Mouse (Mus musculus): Measurements from ENCODE around the gene Ubald2. TPM values are rescaled to one million over a fixed set of nuclear protein-coding genes. Genes with fewer than 3 reads are reported as not detected.

Gene Ubald2
- 367 and 1,263 TPM in 2 replicates for polyA plus RNA-seq (2012; ENCODE audit: low replicate concordance)

GRCm38 (mm10) chr11:116433356-116434286 is at the start of gene Ubald2:
TSS of gene Ubald2 (plus strand) at chr11:116434094.

GRCm38 (mm10) chr11:116412904-116413630 is 20.8 kb upstream of the Ubald2 start, which contains the start of gene Rnf157:
TSS of gene Rnf157 (minus strand) at chr11:116413032.

DNA sequence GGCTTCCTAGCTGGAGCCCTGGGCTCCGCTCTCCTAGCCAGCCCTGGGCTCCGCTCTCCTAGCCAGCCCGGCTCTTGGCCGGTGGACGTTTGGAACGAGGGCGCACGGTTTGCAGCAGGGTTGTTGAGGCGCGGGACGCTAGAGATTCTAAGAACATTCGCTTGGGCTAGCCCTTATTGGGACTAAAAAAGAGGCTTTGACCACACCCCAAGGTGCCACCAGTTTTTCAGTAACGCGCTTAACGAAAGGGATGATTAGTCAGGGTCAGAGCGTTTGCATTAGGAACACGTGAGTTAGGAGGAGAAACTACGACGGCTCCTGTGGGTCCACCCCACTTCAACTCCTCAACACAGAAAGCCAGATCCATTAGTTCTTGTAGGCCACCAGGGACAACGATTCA is 32.2 kb downstream of the Ubald2 start, which contains the start of gene Qrich2:
Qrich2 (minus strand) TSS at position 101 of the 400 bp plus-strand sequence.

Other genes with a start within 250 kb of the Ubald2 start
- gene Ten1, start 235.2 kb upstream of the Ubald2 start, polyA plus RNA-seq (2012; ENCODE audit: low replicate concordance): 56.6 and 72.8 TPM in 2 replicates
- 1.3 and 1.8 TPM in 2 replicates for gene Acox1, start 235.0 kb upstream of the Ubald2 start, polyA plus RNA-seq (2012; ENCODE audit: low replicate concordance)
- 0.20 TPM in 2 replicates for gene Evpl, start 196.0 kb upstream of the Ubald2 start, polyA plus RNA-seq (2012; ENCODE audit: low replicate concordance)
- 12.1 and 13.2 TPM in 2 replicates for gene Srp68, start 159.9 kb upstream of the Ubald2 start, polyA plus RNA-seq (2012; ENCODE audit: low replicate concordance)
- gene Galr2, start 153.2 kb upstream of the Ubald2 start, polyA plus RNA-seq (2012; ENCODE audit: low replicate concordance): 0.21 TPM in 1 of 2 replicates, not detected in the other
- gene Exoc7, start 126.9 kb upstream of the Ubald2 start, polyA plus RNA-seq (2012; ENCODE audit: low replicate concordance): 9.0 and 12.8 TPM in 2 replicates
- gene Foxj1, start 98.7 kb upstream of the Ubald2 start, polyA plus RNA-seq (2012; ENCODE audit: low replicate concordance): 0.59 TPM in 1 of 2 replicates, not detected in the other
- 3.8 and 6.9 TPM in 2 replicates for gene Rnf157, start 21.1 kb upstream of the Ubald2 start, polyA plus RNA-seq (2012; ENCODE audit: low replicate concordance)
- gene Qrich2, start 32.1 kb downstream of the Ubald2 start, polyA plus RNA-seq (2012; ENCODE audit: low replicate concordance): 0.03 TPM in 1 of 2 replicates, not detected in the other
- gene Prpsap1, start 60.1 kb downstream of the Ubald2 start, polyA plus RNA-seq (2012; ENCODE audit: low replicate concordance): 97.3 and 125 TPM in 2 replicates
- 366 and 395 TPM in 2 replicates for gene Sphk1, start 96.8 kb downstream of the Ubald2 start, polyA plus RNA-seq (2012; ENCODE audit: low replicate concordance)
- gene Ube2o, start 147.4 kb downstream of the Ubald2 start, polyA plus RNA-seq (2012; ENCODE audit: low replicate concordance): 65.0 and 89.5 TPM in 2 replicates
- gene Aanat, start 152.3 kb downstream of the Ubald2 start, polyA plus RNA-seq (2012; ENCODE audit: low replicate concordance): 0.13 TPM in 1 of 2 replicates, not detected in the other
- 62.6 and 75.2 TPM in 2 replicates for gene Rhbdf2, start 192.9 kb downstream of the Ubald2 start, polyA plus RNA-seq (2012; ENCODE audit: low replicate concordance)
- not detected in 2 replicates for gene Prcd, start 219.4 kb downstream of the Ubald2 start, polyA plus RNA-seq (2012; ENCODE audit: low replicate concordance)
- 0.69 and 0.93 TPM in 2 replicates for gene Cygb, start 220.2 kb downstream of the Ubald2 start, polyA plus RNA-seq (2012; ENCODE audit: low replicate concordance)

Data from leukemia stem cell, adult 10-12 weeks (primary cell).